Mouse (Mus musculus): ENCODE data around the gene Gm45618.

DNA sequence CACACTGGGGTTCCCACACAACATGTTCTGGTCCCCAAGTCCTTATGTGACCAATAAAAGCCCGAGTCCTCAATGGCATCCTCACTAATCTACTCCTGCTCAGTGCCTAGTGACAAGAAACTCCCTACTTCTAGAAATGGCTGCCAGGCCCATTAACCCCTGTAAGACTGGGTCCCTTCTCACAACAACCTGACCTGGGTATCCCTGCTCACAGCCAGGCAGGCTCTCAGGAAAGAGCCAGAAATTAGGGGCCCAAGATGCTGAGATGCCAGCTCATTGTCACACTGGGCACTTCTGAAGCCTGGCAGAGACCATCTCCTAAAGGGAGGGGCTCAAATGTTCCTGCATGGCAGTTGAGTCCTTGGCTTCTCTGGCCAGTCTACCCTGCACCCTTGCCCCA is 27.5 kb downstream of the Gm45618 start:
- no peak for TF ChIP-seq CTCF (IDR thresholded peaks at IDR 0.05; ENCODE audit: extremely low read depth, insufficient read depth, low read length)
- 0 out of 2 replicates have a peak, but pooled peaks have one; percentile 21 for TF ChIP-seq POLR2A (IDR thresholded peaks at IDR 0.05; ENCODE audit: extremely low read depth, insufficient read depth, low read length)

Data from cortical plate, adult 2 months (tissue).